12 mouse cellular contexts compared by ENCODE assay signal in the genomic region with DNA sequence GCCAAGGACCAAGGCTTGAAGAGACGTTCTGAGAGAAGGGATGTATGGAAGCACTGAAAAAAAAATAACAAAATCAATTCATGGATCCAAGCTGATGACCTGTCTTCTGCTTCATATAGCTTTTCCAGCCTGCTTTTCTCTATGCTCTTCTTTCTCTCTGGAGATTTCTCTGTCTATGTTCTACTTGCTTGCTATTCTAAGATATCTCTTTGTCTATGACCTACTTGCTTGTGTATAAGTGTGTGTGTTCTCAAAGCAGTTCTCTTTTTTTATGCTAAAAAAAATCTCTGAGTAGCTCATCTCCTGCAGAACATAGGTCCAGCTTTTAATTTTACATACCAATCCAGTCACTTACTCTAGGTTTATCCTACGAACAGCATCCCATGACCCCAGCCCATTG.
"Had no signal": no experiment of that assay in that cellular context is flagged by ENCODE, and none has a peak within 500 bp of the region (broad histone marks: within the 10 kb centered on the region; RNA-seq: fewer than 3 reads in every experiment).

No protein-coding gene starts in this region.

- DNase-seq: retina, postnatal 1 day; right cerebral cortex, adult 18-20 months; right cerebral cortex, postnatal 14 days; right cerebral cortex, postnatal 25 days; right cerebral cortex, postnatal 4 days; spleen, adult 18-20 months; thymus, adult 18-20 months; thymus, adult 2 months; thymus, postnatal 14 days; thymus, postnatal 25 days; thymus, postnatal 36 days; thymus, postnatal 4 days had no signal
